Mouse (Mus musculus): ENCODE results near the gene Gm15023. TPM values are rescaled to one million over a fixed set of nuclear protein-coding genes. Genes with fewer than 3 reads are reported as not detected.
"Not testable (repeated sequence)": the region's sequence is repeated elsewhere in the genome, so short reads cannot be mapped to it uniquely, and the experiment has no call there.

Gm15023 gene
- not detected in 2 replicates for polyA plus RNA-seq (2015; fragmentation: Nextera tagmentation; extraction: Ambion mirVana)

DNA sequence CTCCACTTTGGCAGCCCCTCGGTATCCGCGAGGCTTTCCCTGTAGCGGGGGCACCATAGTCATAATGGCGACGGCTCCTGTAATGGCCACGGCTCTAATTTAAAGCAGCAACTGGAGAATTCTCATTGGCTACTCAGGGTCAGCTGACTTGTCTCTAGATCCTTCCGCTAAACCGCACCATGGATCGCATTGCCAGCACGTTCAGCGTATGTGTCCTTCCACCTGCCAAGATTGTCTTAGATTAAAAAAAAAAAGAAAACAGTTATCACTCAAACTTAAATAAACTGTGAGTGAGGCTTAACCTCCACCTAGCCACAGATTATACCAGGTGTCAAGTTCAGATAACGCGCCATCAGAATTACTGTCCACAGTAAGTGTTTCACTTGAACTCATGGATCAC is at the start of gene Gm15023:
TSS of gene Gm15023 (minus strand) at position 101 of the 400 bp plus-strand sequence.
- H3K9ac ChIP-seq (ENCODE audit: low read length); H3K27ac ChIP-seq (ENCODE audit: low read length); H3K4me1 ChIP-seq (ENCODE audit: control insufficient read depth, insufficient read depth, low read length); H3K36me3 ChIP-seq (ENCODE audit: control insufficient read depth, insufficient read depth, low read length); ATAC-seq (ENCODE audit: insufficient read depth, low FRiP score); H3K4me3 ChIP-seq (replicated peaks; ENCODE audit: low read length); H3K9me3 ChIP-seq (replicated peaks; ENCODE audit: control insufficient read depth, low read length); H3K27me3 ChIP-seq (ENCODE audit: control insufficient read depth, insufficient read depth, low read length); H3K4me2 ChIP-seq (ENCODE audit: low read depth, low read length): not testable (repeated sequence)
- WGBS, result 81% methylated on average over 3 of the region's 14 CpGs

DNA sequence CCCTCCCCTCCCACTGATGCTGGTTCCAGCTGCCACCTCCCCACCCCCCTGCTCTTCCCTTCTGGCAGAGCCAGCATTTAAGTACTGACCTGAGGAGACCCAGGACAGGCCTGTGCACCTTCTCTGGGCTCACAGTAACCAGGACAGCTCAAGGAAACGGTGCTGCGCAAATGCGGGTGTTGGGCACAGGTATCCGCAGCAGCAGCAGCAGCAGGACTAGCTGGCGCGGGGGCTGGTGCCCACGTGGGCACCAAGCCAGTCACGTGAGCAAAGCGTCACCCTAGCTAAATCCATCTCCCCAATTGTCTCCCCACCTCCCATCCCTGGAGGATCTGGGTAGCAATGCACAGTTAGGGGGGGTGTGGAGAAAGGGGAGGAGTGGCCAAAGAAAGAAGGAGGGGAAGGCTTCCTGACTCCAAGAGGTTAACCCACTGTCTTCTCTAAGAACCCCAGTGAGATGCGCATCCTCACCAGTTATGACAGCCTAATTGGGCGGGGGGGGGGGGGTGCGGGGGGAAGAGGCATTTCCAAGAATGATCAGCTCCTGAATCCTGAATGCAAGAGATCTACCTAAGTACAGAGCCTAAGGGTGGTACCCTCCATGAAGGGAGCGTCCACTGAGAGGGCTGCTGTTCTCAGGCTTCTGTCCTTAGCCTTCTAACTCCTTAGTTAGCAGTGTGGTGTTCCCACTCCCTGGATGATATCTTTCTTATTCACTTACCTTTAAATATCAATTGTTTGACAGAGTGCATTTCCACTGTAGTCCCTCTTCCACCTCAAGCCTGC is 33.2 kb upstream of the Gm15023 start, which contains the start of gene Tceal6:
TSS of gene Tceal6 (minus strand) at position 252 of the 786 bp plus-strand sequence.
- no peaks in the 10 kb centered on the region for H3K9me3 ChIP-seq (replicated peaks; ENCODE audit: control insufficient read depth, low read length)
- WGBS, result 17% methylated on average over 13 of the region's 13 CpGs
- H3K4me2 ChIP-seq (ENCODE audit: low read depth, low read length), result peak within 1 kb of the TSS; percentile 41
- ATAC-seq (ENCODE audit: insufficient read depth, low FRiP score), result no peak
- no peaks in the 10 kb centered on the region for H3K36me3 ChIP-seq (ENCODE audit: control insufficient read depth, insufficient read depth, low read length)
- peaks cover 6% of the 10 kb centered on the region for H3K27me3 ChIP-seq (ENCODE audit: control insufficient read depth, insufficient read depth, low read length)
- H3K27ac ChIP-seq (ENCODE audit: low read length), result no peak within 1 kb of the TSS
- no peaks in the 10 kb centered on the region for H3K4me1 ChIP-seq (ENCODE audit: control insufficient read depth, insufficient read depth, low read length)
- H3K9ac ChIP-seq (ENCODE audit: low read length), result no peak within 1 kb of the TSS
- peak within 1 kb of the TSS; percentile 21 for H3K4me3 ChIP-seq (replicated peaks; ENCODE audit: low read length)

DNA sequence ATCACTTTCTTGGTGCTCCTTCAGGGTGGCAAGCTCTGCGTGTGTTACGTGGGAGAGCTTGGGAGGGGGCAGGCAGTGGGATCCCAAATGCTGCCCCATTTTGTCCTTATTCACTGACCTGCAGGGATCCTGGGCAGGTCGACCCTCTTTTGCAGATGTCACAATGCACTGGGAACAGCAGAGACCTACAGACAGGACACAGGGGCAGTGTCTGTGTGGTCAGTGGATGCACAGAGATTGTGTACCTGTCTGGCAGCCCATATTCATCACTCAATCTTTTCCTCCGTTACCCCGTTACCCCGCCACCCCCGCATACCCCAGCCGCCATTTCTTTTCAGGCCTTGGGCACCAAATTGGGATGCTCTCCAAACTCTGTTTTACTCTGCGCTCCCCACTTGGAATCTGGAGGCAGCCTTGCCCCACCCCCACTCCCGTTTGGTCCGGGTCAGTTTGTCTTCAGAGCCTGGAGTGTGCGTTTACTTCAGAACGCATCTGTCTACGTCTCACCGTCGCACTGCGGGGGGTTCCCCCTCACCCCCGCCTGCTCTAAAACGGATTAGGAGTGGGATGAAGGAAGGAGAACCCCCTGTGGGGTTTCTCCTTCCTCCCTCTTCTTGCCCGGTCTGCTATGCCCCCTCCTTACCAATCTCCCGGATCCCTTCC is 32.5 kb upstream of the Gm15023 start:
- Histone ChIP-seq H3K4me2 (ENCODE audit: low read depth, low read length) (peak overlapping the region; percentile 41), H3K4me3 (replicated peaks; ENCODE audit: low read length) (peak overlapping the region; percentile 21)
- not testable (repeated sequence) for H3K27ac ChIP-seq (ENCODE audit: low read length); H3K36me3 ChIP-seq (ENCODE audit: control insufficient read depth, insufficient read depth, low read length); ATAC-seq (ENCODE audit: insufficient read depth, low FRiP score); H3K4me1 ChIP-seq (ENCODE audit: control insufficient read depth, insufficient read depth, low read length); H3K9ac ChIP-seq (ENCODE audit: low read length); H3K27me3 ChIP-seq (ENCODE audit: control insufficient read depth, insufficient read depth, low read length); H3K9me3 ChIP-seq (replicated peaks; ENCODE audit: control insufficient read depth, low read length)
- 22% methylated on average over 21 of the region's 21 CpGs for WGBS

DNA sequence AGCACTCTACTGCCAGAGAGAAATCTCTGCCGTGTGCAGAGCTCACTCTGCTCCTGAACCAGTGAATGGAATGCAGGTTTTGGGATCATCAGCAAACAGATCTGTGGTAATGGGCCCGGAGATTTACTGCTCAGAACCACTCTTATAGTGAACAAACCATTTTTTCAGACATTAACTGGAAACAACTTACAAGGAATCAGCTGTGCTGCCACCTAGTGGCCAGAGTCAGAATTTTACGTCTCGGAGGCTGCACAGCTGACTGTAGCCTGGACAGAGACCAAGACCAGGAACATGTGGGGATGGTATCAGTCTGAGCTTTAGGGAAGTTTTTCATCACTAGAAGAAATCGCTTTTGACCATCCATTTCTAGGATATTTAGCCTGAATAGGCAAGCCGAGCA is 12.5 kb upstream of the Gm15023 start:
- ATAC-seq (ENCODE audit: insufficient read depth, low FRiP score); H3K36me3 ChIP-seq (ENCODE audit: control insufficient read depth, insufficient read depth, low read length); H3K9me3 ChIP-seq (replicated peaks; ENCODE audit: control insufficient read depth, low read length); H3K4me1 ChIP-seq (ENCODE audit: control insufficient read depth, insufficient read depth, low read length); H3K27ac ChIP-seq (ENCODE audit: low read length); H3K9ac ChIP-seq (ENCODE audit: low read length); H3K4me3 ChIP-seq (replicated peaks; ENCODE audit: low read length); H3K27me3 ChIP-seq (ENCODE audit: control insufficient read depth, insufficient read depth, low read length); H3K4me2 ChIP-seq (ENCODE audit: low read depth, low read length): not testable (repeated sequence)
- WGBS, result no CpG with 5 or more reads among the region's 6 CpGs

DNA sequence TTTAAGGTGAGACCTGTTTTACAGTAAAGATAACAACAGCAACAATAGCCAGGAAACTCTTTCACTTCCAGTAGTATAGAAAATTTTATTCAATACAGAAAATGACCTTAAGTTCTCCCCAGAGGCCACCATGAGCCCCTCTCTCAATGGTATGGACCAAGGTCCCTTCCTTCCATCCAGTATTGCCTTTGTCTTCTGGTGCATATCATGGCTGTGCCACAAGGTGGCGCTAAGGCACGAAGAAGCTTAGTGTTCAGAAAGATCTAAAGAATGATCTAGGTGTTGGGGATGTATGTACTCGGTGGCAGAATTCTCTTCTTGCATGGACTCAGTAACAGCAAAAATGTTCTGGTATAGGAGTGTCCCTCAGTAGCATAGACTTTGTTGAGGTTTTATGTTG is 11.2 kb upstream of the Gm15023 start:
- H3K4me3 ChIP-seq (replicated peaks; ENCODE audit: low read length); ATAC-seq (ENCODE audit: insufficient read depth, low FRiP score); H3K4me1 ChIP-seq (ENCODE audit: control insufficient read depth, insufficient read depth, low read length); H3K27ac ChIP-seq (ENCODE audit: low read length); H3K27me3 ChIP-seq (ENCODE audit: control insufficient read depth, insufficient read depth, low read length); H3K9ac ChIP-seq (ENCODE audit: low read length); H3K4me2 ChIP-seq (ENCODE audit: low read depth, low read length); H3K9me3 ChIP-seq (replicated peaks; ENCODE audit: control insufficient read depth, low read length); H3K36me3 ChIP-seq (ENCODE audit: control insufficient read depth, insufficient read depth, low read length): not testable (repeated sequence)
- no CpG with 5 or more reads among the region's 3 CpGs for WGBS

Other genes starting within 250 kb of the Gm15023 start
- 0.59 and 0.64 TPM in 2 replicates for gene Nxf2, start 212.9 kb downstream of the Gm15023 start, polyA plus RNA-seq (2015; fragmentation: Nextera tagmentation; extraction: Ambion mirVana)
- 4.4 and 5.0 TPM in 2 replicates for gene Zmat1, start 168.4 kb downstream of the Gm15023 start, polyA plus RNA-seq (2015; fragmentation: Nextera tagmentation; extraction: Ambion mirVana)
- 0.27 and 1.2 TPM in 2 replicates for gene Tceal6, start 33.1 kb upstream of the Gm15023 start, polyA plus RNA-seq (2015; fragmentation: Nextera tagmentation; extraction: Ambion mirVana)
- not detected in 2 replicates for gene Pramel3, start 124.7 kb upstream of the Gm15023 start, polyA plus RNA-seq (2015; fragmentation: Nextera tagmentation; extraction: Ambion mirVana)
- not detected in 2 replicates for gene Gm5128, start 195.7 kb upstream of the Gm15023 start, polyA plus RNA-seq (2015; fragmentation: Nextera tagmentation; extraction: Ambion mirVana)